Comparison of ENCODE assay signal across 8 mouse cellular contexts in genomic region chr12:77237950-77238530, GRCm38 (mm10). TPM values are rescaled to one million over a fixed set of nuclear protein-coding genes. Genes with fewer than 3 reads are reported as not detected.
DNase-seq lines count a peak whose midpoint lies in the region; ATAC-seq and TF ChIP-seq lines count a peak whose summit lies in the region.

TSS of gene Fut8 (plus strand) at chr12:77238125.

- TF ChIP-seq CTCF in hindbrain, postnatal 0 days (IDR thresholded peaks at IDR 0.05; ENCODE audit: low read depth), result no peak
- TF ChIP-seq CTCF in left cerebral cortex, adult 2 months (IDR thresholded peaks at IDR 0.05), result no peak

- peak within 1 kb of the TSS; percentile 86 for H3K4me2 ChIP-seq in hindbrain, postnatal 0 days (ENCODE audit: low read depth, low read length)

- peak; percentile 71 for ATAC-seq in hindbrain, postnatal 0 days
- ATAC-seq in megakaryocyte, adult 5-6 weeks (ENCODE audit: poor library complexity, severe bottlenecking), result peak; percentile 80

- intact Hi-C loops in left cerebral cortex, adult 2 months (cut with DNase I), result loop anchor here (1.0 to 10.0 kb wide), 6 partner anchors 139 to 989 kb away; partner anchors contain the start of gene Gphn

- WGBS in hindbrain, postnatal 0 days, result under 1% methylated on average over 44 of the region's 46 CpGs

- H3K27ac ChIP-seq in hindbrain, postnatal 0 days, result peak within 1 kb of the TSS; percentile 97
- H3K27ac ChIP-seq in left cerebral cortex, adult 2 months, result peak within 1 kb of the TSS; percentile 99

- peak within 1 kb of the TSS; percentile 94 for H3K4me3 ChIP-seq in hindbrain, postnatal 0 days (ENCODE audit: low read length)
- H3K4me3 ChIP-seq in left cerebral cortex, adult 2 months, result peak within 1 kb of the TSS; percentile 99

- no peaks in the 10 kb centered on the region for H3K4me1 ChIP-seq in hindbrain, postnatal 0 days (ENCODE audit: insufficient read depth, low read length)

- H3K9ac ChIP-seq in hindbrain, postnatal 0 days (replicated peaks; ENCODE audit: low read length), result peak within 1 kb of the TSS; percentile 94

- DNase-seq in T-cell, adult 2 months (ENCODE audit: low spot score), result peak; percentile 73
- peak; percentile 90 to 92 for DNase-seq in cerebellum, postnatal 36 days
- DNase-seq in gastrocnemius, adult 18-20 months (ENCODE audit: low spot score), result peak; percentile 92
- peak; percentile 91 for DNase-seq in hindbrain, postnatal 0 days (ENCODE audit: low spot score)
- DNase-seq in left cerebral cortex, adult 2 months (ENCODE audit: extremely low spot score in 1 of 2, low spot score in 2 of 2), result peak; percentile 82 to 89
- DNase-seq in right cerebral cortex, adult 2 months (ENCODE audit: low spot score in 2 of 2), result peak; percentile 84 to 91
- peak; percentile 89 for DNase-seq in urinary bladder, postnatal 14 days (ENCODE audit: low spot score)

- H3K36me3 ChIP-seq in hindbrain, postnatal 0 days (ENCODE audit: insufficient read depth, low read length), result no peaks in the 10 kb centered on the region

- no peaks in the 10 kb centered on the region for H3K27me3 ChIP-seq in hindbrain, postnatal 0 days (ENCODE audit: insufficient read depth, low read length)

- no peaks in the 10 kb centered on the region for H3K9me3 ChIP-seq in hindbrain, postnatal 0 days (ENCODE audit: low read length)

RNA-seq across cellular contexts. Expression of gene Fut8, which starts in this region (rescaled TPM):
- 10 to 100 TPM; 18.4 to 19.9 TPM for total RNA-seq in gastrocnemius, adult 18-20 months (2021)
- 58.5 and 70.7 TPM in 2 replicates for total RNA-seq in hindbrain, postnatal 0 days (2014; rRNA removed)
- 70.3 and 71.3 TPM in 2 replicates for polyA plus RNA-seq in hindbrain, postnatal 0 days (2015; fragmentation: Nextera tagmentation; extraction: Ambion mirVana)
- 10 to 100 TPM; 60.6 to 61.7 TPM for total RNA-seq in left cerebral cortex, adult 2 months (2021)
- total RNA-seq in megakaryocyte, adult 5-6 weeks (2015), result 48.3 and 53.9 TPM in 2 replicates
- 44.6 and 46.2 TPM in 2 replicates for total RNA-seq in megakaryocyte, adult 5-6 weeks (2017)

Comparison
In these comparisons a context has a peak if more than half of its experiments do, and no peak if none do; other contexts are left out.
1. Peak in every context shown above with its lines: DNase-seq, ATAC-seq, H3K4me3 ChIP-seq and H3K27ac ChIP-seq.